Mouse (Mus musculus): ENCODE measurements at regions not wholly inside any gene's neighbourhood (a gene's known extent, or its start where the extent isn't known, plus 50 kb on each side); places are given as distances from the start of the nearest gene placed in this dataset.

DNA sequence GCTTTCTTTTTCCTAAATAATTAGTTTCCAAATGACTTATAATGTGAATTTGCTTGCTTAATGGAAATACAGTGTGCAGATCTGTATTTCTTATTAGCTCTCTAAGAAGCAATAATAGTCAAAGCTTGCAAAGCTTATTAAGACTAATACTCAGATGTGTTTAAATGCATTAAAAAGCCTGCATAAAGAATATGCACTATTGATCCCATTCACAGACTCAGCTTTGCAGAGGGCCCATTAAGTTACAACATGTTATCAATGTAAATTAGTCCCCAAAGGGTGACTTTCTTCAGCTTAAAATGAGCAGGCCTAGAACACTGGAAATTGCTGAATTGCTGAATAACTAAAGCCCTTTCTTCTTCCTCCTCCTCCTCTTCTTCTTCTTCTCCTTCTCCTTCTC, 78.8 kb upstream of the Sgk1 start:
- ChIA-PET POLR2A (interaction anchor here in 1 of 4 experiments (0.5 to 0.6 kb wide), 2 partner anchors 24 to 79 kb away, joined by 4 to 6 read pairs; partner anchors contain the start of gene Sgk1), CTCF (no interaction called here)

DNA sequence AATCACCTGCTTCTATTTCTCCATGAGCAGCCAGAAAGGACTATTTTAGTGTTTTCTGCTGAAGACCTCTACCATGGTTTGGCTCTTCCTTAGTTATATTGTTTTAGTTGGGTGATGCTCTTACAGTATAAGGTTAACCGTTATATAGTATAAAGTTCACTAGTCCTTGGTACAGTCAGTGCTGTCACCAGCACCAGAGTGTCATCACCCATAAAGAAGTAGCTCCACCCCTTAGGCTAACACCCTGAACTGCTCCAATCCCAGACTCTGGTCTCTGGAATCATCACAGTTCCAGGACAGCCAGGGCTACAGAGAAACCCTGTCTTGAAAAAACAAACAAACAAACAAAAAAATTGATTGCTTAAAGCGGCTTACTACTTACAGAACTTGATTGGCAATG, 77.2 kb upstream of the Sgk1 start:
- POLR2A ChIA-PET: interaction anchor here in 3 of 4 experiments (0.7 to 1.6 kb wide), 6 partner anchors 24 to 186 kb away, joined by 3 to 9 read pairs (median 4); no protein-coding TSS in a partner anchor
- CTCF ChIA-PET: interaction anchor here in 1 of 4 experiments (0.6 kb wide), 1 partner anchor 339 kb away, joined by 5 read pairs; no protein-coding TSS in a partner anchor

DNA sequence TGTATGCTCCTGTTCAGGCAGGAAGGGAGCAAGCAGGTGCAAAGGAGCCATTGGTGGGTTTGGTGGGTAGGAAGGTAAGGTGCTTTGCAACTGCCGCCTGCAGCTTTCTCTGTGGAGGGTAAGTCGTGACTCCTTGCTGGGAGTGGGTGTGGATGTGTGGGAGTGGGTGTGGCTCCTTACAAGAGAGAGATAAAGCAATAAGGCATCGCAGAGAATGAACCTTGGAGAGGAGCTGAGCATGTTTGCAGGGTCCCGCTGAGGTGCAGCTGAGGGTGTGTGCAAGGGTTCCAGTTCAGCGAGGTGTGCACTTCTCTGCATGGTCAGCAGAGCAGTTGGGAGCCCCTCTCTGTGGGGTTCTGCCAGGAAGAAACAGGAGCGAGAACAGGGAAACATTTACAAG, 76.4 kb upstream of the Sgk1 start:
- ChIA-PET CTCF (no interaction called here), POLR2A (interaction anchor here in 2 of 4 experiments (1.0 to 1.6 kb wide), 5 partner anchors 12 to 185 kb away, joined by 3 to 9 read pairs (median 4); no protein-coding TSS in a partner anchor)

DNA sequence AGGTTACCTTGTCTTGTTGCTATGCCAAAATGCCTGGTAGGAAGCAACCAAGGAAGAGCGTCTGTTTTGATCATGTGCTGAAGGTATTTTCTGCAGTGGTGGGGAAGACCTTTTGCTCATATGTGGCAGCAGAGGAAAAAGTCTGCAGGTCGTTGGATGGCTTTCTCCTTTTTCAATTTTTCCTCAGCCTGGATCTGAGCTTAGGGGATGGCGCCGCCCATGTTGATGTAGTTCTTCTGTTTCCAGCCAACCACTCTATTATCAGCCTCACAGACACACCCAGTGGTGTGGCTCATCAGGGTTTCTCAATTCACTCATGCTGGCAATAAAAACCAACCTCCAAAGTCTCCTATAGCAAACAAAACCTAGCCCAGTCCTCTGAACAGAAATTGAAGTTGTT, 75.3 kb upstream of the Sgk1 start:
- CTCF ChIA-PET: no interaction called here

DNA sequence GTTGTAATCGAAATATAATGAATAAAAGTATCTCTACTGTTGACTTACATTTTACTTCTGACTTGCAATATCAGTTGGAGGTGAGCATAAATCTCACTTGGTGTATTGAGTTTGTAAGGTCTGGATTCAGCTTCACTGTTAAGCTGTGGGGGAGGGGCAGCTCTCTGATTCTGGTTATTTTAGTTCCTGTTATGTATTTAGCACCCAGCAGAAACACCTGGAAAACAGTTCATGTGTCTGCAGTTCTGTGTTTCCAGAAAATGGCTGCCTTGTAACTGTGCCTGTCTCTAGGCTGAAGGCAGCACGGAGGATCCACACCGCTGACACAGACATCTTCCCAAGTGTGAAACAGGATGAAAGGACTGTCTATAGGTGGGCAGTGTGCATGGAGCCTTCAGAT, 62.3 kb upstream of the Sgk1 start:
- ChIA-PET CTCF (interaction anchor here (0.6 to 0.7 kb wide), 4 partner anchors 9 to 1746 kb away, joined by 3 to 5 read pairs (median 4); no protein-coding TSS in a partner anchor), POLR2A (interaction anchor here (0.7 to 4.0 kb wide), 10 partner anchors 9 to 58 kb away, joined by 3 to 16 read pairs (median 4); no protein-coding TSS in a partner anchor)

More for the DNA sequence above, 75.3 kb upstream of the Sgk1 start:
- POLR2A ChIA-PET: interaction anchor here in 1 of 4 experiments (0.6 kb wide), 1 partner anchor 14 kb away, joined by 3 read pairs; no protein-coding TSS in a partner anchor

DNA sequence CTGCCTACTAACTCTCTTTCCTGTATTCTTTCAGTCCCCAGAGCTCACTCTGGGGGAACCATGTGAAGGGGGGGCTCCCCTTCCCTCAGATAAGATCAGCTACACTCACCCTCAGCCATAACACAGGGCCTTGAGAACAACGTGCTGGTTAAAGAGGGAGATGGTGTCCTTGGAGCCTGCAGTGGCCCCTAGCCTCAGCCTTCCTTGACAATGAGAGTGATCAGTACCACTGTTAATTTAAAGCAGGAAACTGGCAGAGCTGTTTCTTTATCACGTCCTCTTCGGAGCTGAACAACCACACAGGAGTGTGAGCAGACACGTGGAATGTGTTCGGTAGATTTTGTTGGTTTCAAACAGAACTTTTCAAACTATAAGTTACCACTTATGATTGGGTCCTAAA, 60.6 kb upstream of the Sgk1 start:
- POLR2A ChIA-PET: interaction anchor here in 3 of 4 experiments (0.6 to 4.0 kb wide), 12 partner anchors 8 to 387 kb away, joined by 3 to 16 read pairs (median 4); no protein-coding TSS in a partner anchor
- CTCF ChIA-PET: interaction anchor here in 2 of 4 experiments (0.6 to 0.7 kb wide), 2 partner anchors 128 to 1063 kb away, joined by 4 read pairs; no protein-coding TSS in a partner anchor

DNA sequence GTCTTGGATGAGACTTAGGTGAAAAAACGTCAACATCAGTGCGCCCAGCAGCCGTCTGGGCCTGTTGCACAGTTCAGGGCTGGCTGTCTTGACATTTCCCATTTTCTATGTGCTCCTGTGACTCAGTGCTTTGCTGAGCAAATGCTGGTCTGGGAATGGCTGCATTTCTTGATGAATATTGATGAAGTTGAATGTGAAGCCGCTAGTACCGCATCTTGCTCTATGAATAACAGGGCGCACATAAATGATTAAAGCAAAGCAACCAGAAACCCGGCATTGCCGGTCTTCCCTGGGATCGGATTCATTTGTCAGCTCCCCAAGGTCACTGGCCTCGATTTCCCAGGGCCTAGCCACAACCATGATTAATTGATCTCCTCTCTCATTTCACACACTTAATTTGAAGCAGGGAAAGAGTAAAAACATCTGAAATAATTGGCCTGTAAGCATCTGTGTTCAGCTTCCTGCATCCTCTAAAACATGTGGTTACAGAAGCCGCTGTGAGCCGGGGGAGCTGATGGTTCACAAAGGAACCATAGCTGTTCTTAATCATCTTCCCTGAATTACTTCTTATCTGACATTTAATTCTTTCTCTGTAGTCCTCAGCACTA, 57.5 kb upstream of the Sgk1 start:
- ChIA-PET POLR2A (interaction anchor here (0.5 to 7.7 kb wide), 17 partner anchors 12 to 1525 kb away, joined by 3 to 120 read pairs (median 4); no protein-coding TSS in a partner anchor), CTCF (interaction anchor here in 1 of 4 experiments (0.5 to 0.6 kb wide), 2 partner anchors 139 to 175 kb away, joined by 3 to 4 read pairs; no protein-coding TSS in a partner anchor)

DNA sequence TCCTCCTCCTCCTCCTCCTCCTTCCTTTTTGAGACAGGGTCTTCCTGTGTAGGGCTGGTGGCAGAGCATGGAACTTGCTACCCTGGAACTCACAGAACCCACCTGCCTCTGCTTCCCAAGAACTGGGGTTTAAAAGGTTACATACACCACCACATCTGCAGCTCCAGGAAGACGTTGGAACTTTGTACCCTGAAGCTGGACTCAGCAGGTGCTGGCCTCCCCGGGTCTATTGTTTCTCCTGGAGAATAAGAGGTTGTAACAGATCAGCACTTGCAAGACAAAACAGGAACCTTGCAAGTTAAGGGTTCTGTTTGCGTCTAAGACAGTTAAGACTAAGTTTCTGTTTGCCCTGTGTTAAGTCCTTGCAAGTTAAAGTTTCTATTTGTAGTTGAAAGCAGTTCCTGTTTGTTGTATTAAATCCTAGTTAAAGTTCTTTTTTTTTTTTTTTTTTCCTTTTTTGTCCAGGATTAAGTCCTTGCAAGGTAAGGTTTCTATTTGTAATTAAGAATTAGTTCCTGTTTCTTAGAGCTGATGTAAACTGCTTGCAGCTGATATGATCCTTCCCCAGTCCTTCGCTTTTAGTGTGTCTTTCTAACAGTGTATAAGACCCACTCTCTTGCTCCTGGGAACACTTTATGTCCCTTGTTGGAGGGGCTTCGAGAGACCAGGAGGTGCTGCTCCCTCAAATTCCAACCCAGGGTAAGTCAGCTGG, 55.0 kb upstream of the Sgk1 start:
- POLR2A ChIA-PET: interaction anchor here (0.5 to 7.7 kb wide), 46 partner anchors 13 to 1736 kb away, joined by 3 to 120 read pairs (median 6); no protein-coding TSS in a partner anchor
- CTCF ChIA-PET: interaction anchor here in 3 of 4 experiments (0.6 to 1.3 kb wide), 5 partner anchors 33 to 531 kb away, joined by 3 to 10 read pairs (median 3); partner anchors contain the start of gene Hbs1l (in 1 of the 3)

DNA sequence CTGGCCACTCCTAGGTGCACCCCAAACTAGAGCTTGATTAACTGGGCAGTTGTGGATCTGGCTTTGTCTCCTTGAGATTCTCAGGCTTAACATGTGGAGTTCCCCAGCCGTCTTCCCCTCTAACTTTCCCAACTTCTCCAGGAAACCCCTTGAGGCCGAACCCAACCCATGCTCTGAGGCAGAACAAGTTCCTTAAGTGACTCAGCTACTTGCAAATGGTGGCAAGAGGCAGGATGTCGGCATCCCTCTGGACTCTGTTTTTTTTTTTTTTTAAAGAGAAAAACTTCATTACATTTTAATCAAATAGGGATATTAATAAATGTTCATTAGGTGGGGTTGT, 54.5 kb upstream of the Sgk1 start:
- ChIA-PET POLR2A (interaction anchor here (0.6 to 7.7 kb wide), 40 partner anchors 12 to 1736 kb away, joined by 3 to 120 read pairs (median 8); no protein-coding TSS in a partner anchor), CTCF (interaction anchor here in 2 of 4 experiments (0.6 to 1.3 kb wide), 3 partner anchors 110 to 163 kb away, joined by 3 to 10 read pairs (median 6); no protein-coding TSS in a partner anchor)

DNA sequence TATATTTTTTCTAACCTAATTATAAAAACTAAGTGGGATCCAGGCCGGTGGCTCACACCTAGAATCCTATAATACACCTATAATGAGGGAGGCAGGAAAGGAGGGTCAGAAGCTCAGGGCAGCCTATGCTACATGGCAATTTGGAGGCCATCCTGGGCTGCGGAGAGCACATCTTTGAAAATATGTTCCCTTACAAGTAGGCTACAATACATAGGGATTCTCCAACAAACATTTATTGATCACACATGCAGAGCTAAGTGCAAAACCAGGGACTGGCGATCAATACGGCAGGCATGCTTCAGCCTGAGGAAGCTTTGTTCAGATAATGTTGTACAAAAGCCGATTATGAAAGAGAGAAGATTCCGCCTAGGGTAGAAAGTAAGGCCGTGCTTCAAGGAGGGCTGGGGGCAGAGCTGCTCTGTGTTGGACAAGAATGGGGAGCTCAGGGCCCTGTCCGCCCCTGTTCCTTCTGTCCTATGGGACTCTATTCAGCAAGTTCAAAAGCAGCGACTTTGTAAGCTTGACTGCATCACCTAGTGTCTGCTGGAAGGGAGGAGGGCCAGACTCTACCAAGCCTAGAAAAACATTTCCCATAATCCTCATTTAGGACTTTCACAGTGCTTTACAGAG, 53.4 kb upstream of the Sgk1 start:
- POLR2A ChIA-PET: interaction anchor here (0.5 to 7.7 kb wide), 73 partner anchors 9 to 1513 kb away, joined by 3 to 120 read pairs (median 6); no protein-coding TSS in a partner anchor
- CTCF ChIA-PET: interaction anchor here (0.5 to 1.9 kb wide), 8 partner anchors 9 to 363 kb away, joined by 3 to 8 read pairs (median 3); no protein-coding TSS in a partner anchor

DNA sequence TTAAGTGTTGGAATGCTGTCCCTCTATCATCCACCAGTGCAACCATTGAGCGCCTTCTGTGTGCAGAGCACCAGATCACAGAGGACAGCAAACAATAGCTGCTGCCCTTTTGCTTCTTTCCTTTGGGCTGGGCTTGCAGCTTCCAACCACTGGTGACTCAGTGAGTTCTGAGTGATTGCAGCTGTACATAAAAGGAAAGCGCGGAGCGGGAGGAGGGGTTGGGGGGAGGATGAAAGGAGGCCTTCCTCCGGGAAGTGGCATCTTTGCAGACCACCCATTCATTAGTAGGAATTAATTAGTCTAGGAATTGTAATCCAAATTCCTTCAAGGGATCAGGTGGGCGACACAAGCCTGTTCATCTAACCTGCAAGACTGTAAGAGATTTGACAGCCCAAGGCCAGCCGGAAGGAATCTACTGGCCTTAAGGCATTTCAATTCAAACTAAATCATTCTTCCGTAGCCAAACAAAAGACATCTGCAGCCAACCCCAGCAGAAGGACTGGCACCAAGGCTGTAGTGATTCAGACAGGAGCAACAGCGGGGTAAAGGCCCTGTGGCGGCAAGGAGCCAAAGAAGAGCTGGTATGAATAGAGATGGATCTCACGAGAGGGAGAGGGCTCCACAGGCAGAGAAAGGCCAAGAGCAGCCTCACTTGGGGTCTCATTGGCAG, 52.8 kb upstream of the Sgk1 start:
- ChIA-PET CTCF (interaction anchor here (0.8 to 1.9 kb wide), 10 partner anchors 17 to 364 kb away, joined by 3 to 8 read pairs (median 4); no protein-coding TSS in a partner anchor), POLR2A (interaction anchor here (0.5 to 7.7 kb wide), 89 partner anchors 8 to 1514 kb away, joined by 3 to 120 read pairs (median 5); no protein-coding TSS in a partner anchor)

DNA sequence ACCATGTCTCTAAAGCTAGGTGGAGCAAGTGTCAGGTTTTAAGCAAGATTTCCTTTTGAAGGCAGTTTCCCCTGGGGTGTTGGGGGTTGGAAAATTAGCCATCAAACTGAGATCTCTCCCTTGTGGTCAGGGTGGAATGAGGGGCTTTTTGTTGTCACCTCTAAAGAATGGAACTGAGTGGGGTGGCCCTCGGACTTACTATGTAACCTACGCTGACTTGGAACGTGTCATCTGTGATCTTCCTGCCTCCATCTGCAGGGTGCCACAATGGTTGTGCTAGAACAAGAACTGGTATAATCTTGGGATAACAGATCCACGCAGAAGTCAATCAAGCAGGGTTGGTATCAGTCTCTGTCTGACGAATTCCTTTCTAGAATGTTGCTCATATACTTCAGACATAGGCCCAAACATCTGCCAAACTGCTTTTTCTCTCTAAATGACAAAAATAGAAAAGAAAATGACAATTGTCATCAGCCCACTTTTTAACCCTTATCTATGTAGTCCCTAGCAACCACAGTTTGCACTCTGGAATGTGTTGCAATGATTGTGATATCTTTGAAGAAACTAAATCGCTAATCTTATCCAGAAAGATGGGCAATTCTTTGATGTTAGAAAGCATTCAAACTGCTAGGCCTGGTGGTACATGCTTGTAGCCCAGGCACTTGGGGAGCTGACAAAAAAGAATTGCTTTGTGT, 50.8 kb upstream of the Sgk1 start:
- ChIA-PET POLR2A (interaction anchor here (0.6 to 7.7 kb wide), 25 partner anchors 8 to 729 kb away, joined by 3 to 120 read pairs (median 29); no protein-coding TSS in a partner anchor), CTCF (interaction anchor here (0.6 to 1.6 kb wide), 7 partner anchors 15 to 160 kb away, joined by 3 to 8 read pairs (median 4); partner anchors contain the start of gene Sgk1 (in 1 of the 4))

Measured in embryonic stem cell, embryonic (primary cell).